Mouse (Mus musculus) megakaryocyte, embryonic 14.5 days (primary cell): ENCODE measurements at regions not wholly inside any gene's neighbourhood (a gene's known extent, or its start where the extent isn't known, plus 50 kb on each side); places are given as distances from the start of the nearest gene placed in this dataset.

Source experiments
- FLI1 ChIP-seq: IDR thresholded peaks from 2 replicates; pipeline ENCODE4 v1.6.1; 2012; ENCODE audit warnings: low read length, inconsistent platforms, mixed read lengths
- GATA1 ChIP-seq: IDR thresholded peaks from 3 replicates; pipeline ENCODE4 v1.6.1; 2012; ENCODE audit warnings: mixed read lengths, low read length, inconsistent platforms, borderline replicate concordance

DNA sequence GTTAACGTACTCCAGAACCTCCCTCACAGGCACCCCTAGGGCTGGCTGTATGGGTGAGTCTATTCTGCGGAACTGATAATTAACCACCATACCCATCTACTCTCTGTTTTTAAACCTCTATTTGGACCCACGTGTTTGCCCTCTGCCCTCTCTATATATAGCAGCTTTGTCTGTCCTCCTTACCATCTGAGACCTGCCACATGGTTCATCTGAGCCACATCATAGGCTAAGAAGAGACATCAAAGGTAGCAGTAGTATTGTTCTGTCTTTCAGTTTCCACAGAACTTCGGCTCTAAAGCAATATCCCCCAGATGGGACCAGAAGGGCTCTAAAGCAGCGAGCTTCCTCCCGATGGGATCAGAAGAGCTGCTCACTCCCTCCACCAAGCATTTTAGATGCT lies 281.7 kb upstream of the Xylt1 start:
- TF ChIP-seq FLI1 (no peak), GATA1 (no peak)
